Mouse (Mus musculus): ENCODE results near the gene Ndfip2.

GRCm38 (mm10) chr14:105253304-105253703 lies 5.1 kb upstream of the Ndfip2 start:
- TF ChIP-seq CTCF (conservative IDR thresholded peaks at IDR 0.05 in 1 of 2, IDR thresholded peaks at IDR 0.05 in 1 of 2; ENCODE audit: low read depth in 2 of 2, low read length in 2 of 2) (no peak), POLR2A (IDR thresholded peaks at IDR 0.05; ENCODE audit: low read depth, low read length) (no peak), CHD2 (IDR thresholded peaks at IDR 0.05; ENCODE audit: low read length) (no peak), USF2 (conservative IDR thresholded peaks at IDR 0.05; ENCODE audit: low read depth, low read length) (no peak)
